ENCODE assay signal across 8 mouse cellular contexts in genomic region chr6:56923726-56924707, GRCm38 (mm10). TPM values are rescaled to one million over a fixed set of nuclear protein-coding genes. Genes with fewer than 3 reads are reported as not detected.
DNase-seq lines count a peak whose midpoint lies in the region; ATAC-seq lines count a peak whose summit lies in the region.

TSS of gene Nt5c3 (minus strand) at chr6:56923932.
TSS of gene Vmn1r4 (plus strand) at chr6:56924015.

- peak within 1 kb of the TSS; percentile 82 for H3K27ac ChIP-seq in intestine, embryonic 14.5 days (ENCODE audit: low read depth)

- H3K4me3 ChIP-seq in intestine, embryonic 14.5 days (ENCODE audit: low read depth, low read length), result peak within 1 kb of the TSS; percentile 52

- WGBS in intestine, embryonic 14.5 days, result 3% methylated on average over 64 of the region's 64 CpGs

- H3K36me3 ChIP-seq in intestine, embryonic 14.5 days (ENCODE audit: control insufficient read depth, insufficient read depth, low read length), result no peaks in the 10 kb centered on the region

- peak within 1 kb of the TSS; percentile 65 for H3K4me2 ChIP-seq in intestine, embryonic 14.5 days (ENCODE audit: low read length)

- peak within 1 kb of the TSS; percentile 49 for H3K9ac ChIP-seq in intestine, embryonic 14.5 days (ENCODE audit: low read length)

- peak; percentile 90 to 93 for DNase-seq in adrenal gland, adult 18-20 months (ENCODE audit: low spot score in 2 of 2)
- peak; percentile 98 for DNase-seq in embryo, embryonic 11 days
- peak; percentile 93 for DNase-seq in gastrocnemius, postnatal 25 days
- peak; percentile 95 for DNase-seq in intestine, embryonic 14.5 days (ENCODE audit: low spot score)
- DNase-seq in left cerebral cortex, postnatal 14 days (ENCODE audit: low spot score in 2 of 2), result peak; percentile 93 to 96
- peak; percentile 95 for DNase-seq in mesoderm, embryonic 11.5 days (ENCODE audit: low read depth, low spot score)
- DNase-seq in right cerebral cortex, postnatal 36 days (ENCODE audit: low spot score in 2 of 2), result peak; percentile 93 to 95
- peak; percentile 95 for DNase-seq in yolk sac, embryonic 10.5 days (ENCODE audit: low spot score)

- no peaks in the 10 kb centered on the region for H3K9me3 ChIP-seq in intestine, embryonic 14.5 days (ENCODE audit: control insufficient read depth, low read length)

- intact Hi-C loops in left cerebral cortex, postnatal 14 days (cut with DNase I), result no loop called here

- no peaks in the 10 kb centered on the region for H3K27me3 ChIP-seq in intestine, embryonic 14.5 days (replicated peaks; ENCODE audit: control insufficient read depth, insufficient read depth, low read length)

- H3K4me1 ChIP-seq in intestine, embryonic 14.5 days (replicated peaks; ENCODE audit: control insufficient read depth, insufficient read depth, low read length), result peaks cover 4% of the 10 kb centered on the region; the same call in 1 of the 2 replicates

- ATAC-seq in intestine, embryonic 14.5 days (replicated peaks; ENCODE audit: low FRiP score, low TSS enrichment, low read depth), result peak; percentile 97

RNA-seq across cellular contexts. Expression of gene Nt5c3, which starts in this region (rescaled TPM):
- total RNA-seq in adrenal gland, adult 18-20 months (2021), result 10 to 100 TPM; 19.7 to 23.3 TPM
- total RNA-seq in gastrocnemius, postnatal 25 days (2021), result 10 to 100 TPM; 48.6 to 69.3 TPM
- polyA plus RNA-seq in intestine, embryonic 14.5 days (2014; fragmentation: Nextera tagmentation; extraction: Ambion mirVana), result 63.7 and 69.1 TPM in 2 replicates
- total RNA-seq in left cerebral cortex, postnatal 14 days (2021), result 10 to 100 TPM; 48.4 to 52.0 TPM

RNA-seq across cellular contexts. Expression of gene Vmn1r4, which starts in this region (rescaled TPM):
- under 1 TPM; 0.32 to 0.33 TPM for total RNA-seq in adrenal gland, adult 18-20 months (2021)
- under 1 TPM in 1 of 2 experiments, not detected in 1; 0.21 TPM for total RNA-seq in gastrocnemius, postnatal 25 days (2021)
- polyA plus RNA-seq in intestine, embryonic 14.5 days (2014; fragmentation: Nextera tagmentation; extraction: Ambion mirVana), result 0.17 and 0.31 TPM in 2 replicates
- under 1 TPM in 1 of 2 experiments, not detected in 1; 0.27 TPM for total RNA-seq in left cerebral cortex, postnatal 14 days (2021)

Comparison
In these comparisons a context has a peak if more than half of its experiments do, and no peak if none do; other contexts are left out.
1. Peak in every context shown above with its lines: DNase-seq, ATAC-seq, H3K4me3 ChIP-seq and H3K27ac ChIP-seq.